Mouse (Mus musculus) limb, embryonic 14.5 days (tissue): ENCODE measurements around the gene Snta1. TPM values are rescaled to one million over a fixed set of nuclear protein-coding genes. Genes with fewer than 3 reads are reported as not detected.

Experiments used
- ATAC-seq: fragments of 200-750 bp; cut with Nextera tagmentation; 2 replicates; pipeline ENCODE4 v1.8.0; 2017; ENCODE audit warnings: low read depth, moderate number of reproducible peaks, moderate TSS enrichment; ENCODE audit not compliant: low FRiP score
- DNase-seq: peaks from one replicate; pipeline ENCODE4 v3.0.0-alpha.2; 2015; ENCODE audit warnings: low spot score
- H3K27ac ChIP-seq: fragments of 300-500 bp; sonication (generic); replicated peaks from 2 replicates; pipeline ENCODE4 v1.5.1; 2014; ENCODE audit warnings: low read depth, mild to moderate bottlenecking, low read length, moderate library complexity, mixed read lengths
- H3K27me3 ChIP-seq: fragments of 300-500 bp; sonication (generic); 2 replicates; pipeline ENCODE4 v1.6.1; 2014; ENCODE audit warnings: low read length, mixed read lengths; ENCODE audit not compliant: control insufficient read depth, insufficient read depth
- H3K36me3 ChIP-seq: fragments of 300-500 bp; sonication (generic); 2 replicates; pipeline ENCODE4 v1.6.1; 2014; ENCODE audit warnings: mild to moderate bottlenecking, low read length, moderate library complexity, mixed read lengths; ENCODE audit not compliant: control insufficient read depth, insufficient read depth
- H3K4me1 ChIP-seq: fragments of 300-500 bp; sonication (generic); 2 replicates; pipeline ENCODE4 v1.6.1; 2014; ENCODE audit warnings: antibody characterized with exemption, low read length, mixed read lengths; ENCODE audit not compliant: control insufficient read depth, insufficient read depth
- H3K4me2 ChIP-seq: fragments of 300-500 bp; sonication (generic); replicated peaks from 2 replicates; pipeline ENCODE4 v1.6.1; 2014; ENCODE audit warnings: low read depth, mild to moderate bottlenecking, low read length, moderate library complexity; ENCODE audit not compliant: severe bottlenecking
- H3K4me3 ChIP-seq: fragments of 300-500 bp; sonication (generic); replicated peaks from 2 replicates; pipeline ENCODE4 v1.5.1; 2014; ENCODE audit warnings: low read length
- H3K9ac ChIP-seq: fragments of 300-500 bp; sonication (generic); 2 replicates; pipeline ENCODE4 v1.6.1; 2014; ENCODE audit warnings: mild to moderate bottlenecking, low read depth, low read length, moderate library complexity; ENCODE audit not compliant: severe bottlenecking
- H3K9me3 ChIP-seq: fragments of 300-500 bp; sonication (generic); 2 replicates; pipeline ENCODE4 v1.6.1; 2016; ENCODE audit warnings: low read length; ENCODE audit not compliant: control insufficient read depth
- POLR2A ChIP-seq: fragments of 200-500 bp; IDR thresholded peaks from 2 replicates; pipeline ENCODE4 v1.8.0; 2012; ENCODE audit warnings: inconsistent platforms, mild to moderate bottlenecking, moderate library complexity, borderline replicate concordance; ENCODE audit not compliant: insufficient read depth, insufficient read length; ENCODE audit errors: extremely low read depth
- WGBS: fragments of 180-500 bp; shearing (Covaris S2); extraction: QIAGEN DNeasy Blood & Tissue Kit; methylation state at CpG from one replicate; pipeline ENCODE4 v1.1.7; 2014; 5-methylcytosine and 5-hydroxymethylcytosine counted together
- polyA plus RNA-seq, 2 experiments: library from polyadenylated mRNA; depleted of rRNA in 1 of 2; stranded (reverse) in 1 of 2; unstranded in 1 of 2; fragments of >200 nt; fragmentation: Nextera tagmentation in 1 of 2; extraction: Ambion mirVana in 1 of 2; gene quantifications; 2 replicates each; pipeline versions ENCODE4 v1.2.1 to v1.2.3; 2012 to 2014

Gene Snta1
- polyA plus RNA-seq, 2 experiments = 5.2 to 11.0 TPM

- Histone ChIP-seq H3K9me3 (no peaks in the 10 kb centered on the region), H3K36me3 (peaks cover 36% of the 10 kb centered on the region), H3K4me1 (no peaks in the 10 kb centered on the region), H3K27me3 (no peaks in the 10 kb centered on the region), H3K9ac (no peak overlapping the region), H3K27ac (no peak overlapping the region), H3K4me3 (no peak overlapping the region), H3K4me2 (no peak overlapping the region)
- DNase-seq = no peak
- no peak for ATAC-seq
- 55% methylated on average over 2 of the region's 2 CpGs for WGBS
- TF ChIP-seq POLR2A = no peak
Measured at GRCm38 (mm10) chr2:154339356-154339755, 68.5 kb downstream of the Snta1 start.

GRCm38 (mm10) chr2:154338161-154338560 is 69.7 kb downstream of the Snta1 start:
- H3K4me1 ChIP-seq = no peaks in the 10 kb centered on the region
- H3K9ac ChIP-seq = no peak overlapping the region
- H3K4me3 ChIP-seq = no peak overlapping the region
- 71% methylated on average over 1 of the region's 1 CpGs for WGBS
- H3K36me3 ChIP-seq = peaks cover 32% of the 10 kb centered on the region
- DNase-seq (no peak), ATAC-seq (no peak)
- no peaks in the 10 kb centered on the region for H3K9me3 ChIP-seq
- TF ChIP-seq POLR2A = no peak
- H3K27me3 ChIP-seq = no peaks in the 10 kb centered on the region
- H3K4me2 ChIP-seq = no peak overlapping the region
- H3K27ac ChIP-seq = no peak overlapping the region

GRCm38 (mm10) chr2:154335572-154335971 is 72.3 kb downstream of the Snta1 start:
- no peak overlapping the region for H3K4me2 ChIP-seq
- no peak overlapping the region for H3K27ac ChIP-seq
- no peak overlapping the region for H3K9ac ChIP-seq
- ATAC-seq (no peak), DNase-seq (no peak)
- no peak overlapping the region for H3K4me3 ChIP-seq
- no peaks in the 10 kb centered on the region for H3K4me1 ChIP-seq
- H3K27me3 ChIP-seq = no peaks in the 10 kb centered on the region
- TF ChIP-seq POLR2A = no peak
- H3K9me3 ChIP-seq = no peaks in the 10 kb centered on the region
- 82% methylated on average over 4 of the region's 4 CpGs for WGBS
- peaks cover 12% of the 10 kb centered on the region for H3K36me3 ChIP-seq

- no peak for TF ChIP-seq POLR2A
- no peaks in the 10 kb centered on the region for H3K4me1 ChIP-seq
- no peak overlapping the region for H3K9ac ChIP-seq
- DNase-seq = no peak
- no peaks in the 10 kb centered on the region for H3K9me3 ChIP-seq
- no peaks in the 10 kb centered on the region for H3K36me3 ChIP-seq
- no peak overlapping the region for H3K4me2 ChIP-seq
- H3K4me3 ChIP-seq = no peak overlapping the region
- no peak overlapping the region for H3K27ac ChIP-seq
- no peak for ATAC-seq
- no peaks in the 10 kb centered on the region for H3K27me3 ChIP-seq
- 83% methylated on average over 3 of the region's 3 CpGs for WGBS
Measured at GRCm38 (mm10) chr2:154326852-154327251, 81.0 kb downstream of the Snta1 start.

Other genes starting within 250 kb of the Snta1 start
- gene Bpifa5, start 245.5 kb downstream of the Snta1 start, polyA plus RNA-seq (2012; rRNA removed) = not detected in 2 replicates
- not detected in 2 replicates for gene Bpifa5, start 245.5 kb downstream of the Snta1 start, polyA plus RNA-seq (2014; fragmentation: Nextera tagmentation; extraction: Ambion mirVana)
- not detected in 2 replicates for gene Bpifb1, start 217.3 kb downstream of the Snta1 start, polyA plus RNA-seq (2012; rRNA removed)
- gene Bpifb1, start 217.3 kb downstream of the Snta1 start, polyA plus RNA-seq (2014; fragmentation: Nextera tagmentation; extraction: Ambion mirVana) = 0.26 TPM in 1 of 2 replicates, not detected in the other
- gene Bpifb5, start 184.4 kb downstream of the Snta1 start, polyA plus RNA-seq (2012; rRNA removed) = 0.74 and 0.97 TPM in 2 replicates
- 0.32 and 0.48 TPM in 2 replicates for gene Bpifb5, start 184.4 kb downstream of the Snta1 start, polyA plus RNA-seq (2014; fragmentation: Nextera tagmentation; extraction: Ambion mirVana)
- gene Bpifb9a, start 150.2 kb downstream of the Snta1 start, polyA plus RNA-seq (2012; rRNA removed) = not detected in 2 replicates
- gene Bpifb9a, start 150.2 kb downstream of the Snta1 start, polyA plus RNA-seq (2014; fragmentation: Nextera tagmentation; extraction: Ambion mirVana) = not detected in 2 replicates
- gene Bpifb9b, start 100.9 kb downstream of the Snta1 start, polyA plus RNA-seq (2012; rRNA removed) = not detected in 2 replicates
- not detected in 2 replicates for gene Bpifb9b, start 100.9 kb downstream of the Snta1 start, polyA plus RNA-seq (2014; fragmentation: Nextera tagmentation; extraction: Ambion mirVana)
- 16.6 and 20.0 TPM in 2 replicates for gene Cdk5rap1, start 35.1 kb downstream of the Snta1 start, polyA plus RNA-seq (2012; rRNA removed)
- gene Cdk5rap1, start 35.1 kb downstream of the Snta1 start, polyA plus RNA-seq (2014; fragmentation: Nextera tagmentation; extraction: Ambion mirVana) = 9.0 and 13.0 TPM in 2 replicates
- 26.4 and 36.0 TPM in 2 replicates for gene Cbfa2t2, start 28.4 kb upstream of the Snta1 start, polyA plus RNA-seq (2012; rRNA removed)
- 35.7 and 40.0 TPM in 2 replicates for gene Cbfa2t2, start 28.4 kb upstream of the Snta1 start, polyA plus RNA-seq (2014; fragmentation: Nextera tagmentation; extraction: Ambion mirVana)
- gene 1700003F12Rik, start 139.0 kb upstream of the Snta1 start, polyA plus RNA-seq (2012; rRNA removed) = 0.48 and 0.59 TPM in 2 replicates
- gene 1700003F12Rik, start 139.0 kb upstream of the Snta1 start, polyA plus RNA-seq (2014; fragmentation: Nextera tagmentation; extraction: Ambion mirVana) = 0.91 and 1.4 TPM in 2 replicates
- 0.09 TPM in 1 of 2 replicates, not detected in the other for gene Actl10, start 143.7 kb upstream of the Snta1 start, polyA plus RNA-seq (2012; rRNA removed)
- gene Actl10, start 143.7 kb upstream of the Snta1 start, polyA plus RNA-seq (2014; fragmentation: Nextera tagmentation; extraction: Ambion mirVana) = 0.21 and 0.30 TPM in 2 replicates
- gene Necab3, start 150.8 kb upstream of the Snta1 start, polyA plus RNA-seq (2012; rRNA removed) = 6.7 and 8.0 TPM in 2 replicates
- gene Necab3, start 150.8 kb upstream of the Snta1 start, polyA plus RNA-seq (2014; fragmentation: Nextera tagmentation; extraction: Ambion mirVana) = 3.8 and 3.9 TPM in 2 replicates
- 38.3 and 41.8 TPM in 2 replicates for gene E2f1, start 161.8 kb upstream of the Snta1 start, polyA plus RNA-seq (2012; rRNA removed)
- gene E2f1, start 161.8 kb upstream of the Snta1 start, polyA plus RNA-seq (2014; fragmentation: Nextera tagmentation; extraction: Ambion mirVana) = 9.3 and 9.4 TPM in 2 replicates
- gene Pxmp4, start 195.6 kb upstream of the Snta1 start, polyA plus RNA-seq (2012; rRNA removed) = 20.6 and 21.2 TPM in 2 replicates
- gene Pxmp4, start 195.6 kb upstream of the Snta1 start, polyA plus RNA-seq (2014; fragmentation: Nextera tagmentation; extraction: Ambion mirVana) = 27.0 and 27.6 TPM in 2 replicates
- 7.1 and 8.9 TPM in 2 replicates for gene Zfp341, start 205.2 kb upstream of the Snta1 start, polyA plus RNA-seq (2012; rRNA removed)
- gene Zfp341, start 205.2 kb upstream of the Snta1 start, polyA plus RNA-seq (2014; fragmentation: Nextera tagmentation; extraction: Ambion mirVana) = 0.98 and 1.1 TPM in 2 replicates
- 0.16 and 0.58 TPM in 2 replicates for gene 4930519P11Rik, start 205.3 kb upstream of the Snta1 start, polyA plus RNA-seq (2012; rRNA removed)
- gene 4930519P11Rik, start 205.3 kb upstream of the Snta1 start, polyA plus RNA-seq (2014; fragmentation: Nextera tagmentation; extraction: Ambion mirVana) = 0.46 TPM in 1 of 2 replicates, not detected in the other
- 177 and 206 TPM in 2 replicates for gene Chmp4b, start 243.6 kb upstream of the Snta1 start, polyA plus RNA-seq (2012; rRNA removed)
- gene Chmp4b, start 243.6 kb upstream of the Snta1 start, polyA plus RNA-seq (2014; fragmentation: Nextera tagmentation; extraction: Ambion mirVana) = 20.7 and 20.9 TPM in 2 replicates